Mouse (Mus musculus): ENCODE measurements at regions not wholly inside any gene's neighbourhood (a gene's known extent, or its start where the extent isn't known, plus 50 kb on each side); places are given as distances from the start of the nearest gene placed in this dataset.

GRCm38 (mm10) chr6:147951642-147952041 is 95.4 kb upstream of the Far2 start:
- in situ Hi-C loops (cut with MboI; ENCODE audit: low pct_ligation_motif_present, low pct_unique_long_range_greater_than_20kb, low sequenced_read_pairs) = no loop called here
- DNase-seq (ENCODE audit: extremely low read depth) = no peak
- Histone ChIP-seq H3K9ac (ENCODE audit: insufficient read depth, low read depth) (no peak overlapping the region), H3K36me3 (replicated peaks in 1 of 2; ENCODE audit: control insufficient read depth in 1 of 2, insufficient read depth in 1 of 2, low read length in 1 of 2) (no peaks in the 10 kb centered on the region), H3K4me1 (ENCODE audit: control insufficient read depth in 1 of 2, insufficient read depth in 2 of 2) (peaks cover 24 to 29% of the 10 kb centered on the region in 2 experiments), H3K4me2 (ENCODE audit: insufficient read depth, low read depth, poor library complexity, severe bottlenecking) (no peak overlapping the region), H3K27me3 (replicated peaks) (no peaks in the 10 kb centered on the region), H3K79me2 (replicated peaks; ENCODE audit: control insufficient read depth, extremely low read depth, insufficient read depth, poor library complexity, severe bottlenecking) (no peaks in the 10 kb centered on the region), H3K4me3 (replicated peaks in 1 of 3; ENCODE audit: low read depth in 2 of 3, low read length in 2 of 3, poor library complexity in 1 of 3) (no peak overlapping the region), H3K27ac (ENCODE audit: insufficient read depth, low read depth) (no peak overlapping the region), H3K9me3 (replicated peaks; ENCODE audit: low read length) (no peaks in the 10 kb centered on the region)
- dilution Hi-C loops (cut with MboI; ENCODE audit: extremely low pct_ligation_motif_present, extremely low pct_unique_long_range_greater_than_20kb, low sequenced_read_pairs) = no loop called here
- TF ChIP-seq GABPA (IDR thresholded peaks at IDR 0.05; ENCODE audit: insufficient replicate concordance, low read depth, low read length) = no peak
- TF ChIP-seq UBTF (IDR thresholded peaks at IDR 0.05; ENCODE audit: low read depth, low read length) = no peak
- no peak for TF ChIP-seq KAT2A (IDR thresholded peaks at IDR 0.05; ENCODE audit: insufficient replicate concordance, low read length)
- no peak for TF ChIP-seq SIN3A (IDR thresholded peaks at IDR 0.05; ENCODE audit: low read length)
- TF ChIP-seq TCF12 (IDR thresholded peaks at IDR 0.05; ENCODE audit: low read depth, low read length) = no peak

DNA sequence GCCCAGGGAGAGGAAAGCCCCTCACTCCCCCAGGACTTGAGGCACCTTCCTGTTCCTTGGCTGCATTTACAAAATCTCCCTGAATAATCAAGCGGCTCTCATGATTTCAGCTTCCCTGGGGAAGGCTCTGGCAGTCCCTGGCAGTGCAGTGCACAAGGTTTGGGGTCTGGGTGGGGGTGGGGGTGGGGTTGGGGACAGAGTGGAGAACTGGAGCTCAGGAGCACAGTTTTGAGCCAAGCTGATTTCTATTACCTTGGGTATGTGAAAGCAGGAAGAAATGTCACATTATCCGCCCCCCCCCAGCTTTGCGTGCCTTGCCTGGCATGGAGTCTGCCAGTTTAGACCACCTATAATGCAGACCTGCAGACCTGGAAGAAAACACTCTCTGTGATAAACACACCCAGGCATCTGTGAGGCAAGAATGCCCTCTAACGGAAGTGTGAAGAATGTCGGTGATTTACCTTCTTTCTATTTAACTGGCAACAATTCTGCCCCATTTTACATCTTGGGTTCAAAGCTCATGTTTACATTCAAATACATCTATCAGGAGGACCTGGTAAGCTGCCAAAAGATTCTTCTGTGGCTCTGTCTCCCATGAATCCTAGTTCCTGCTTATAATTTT is 93.9 kb upstream of the Far2 start:
- TF ChIP-seq RAD21 (IDR thresholded peaks at IDR 0.05; ENCODE audit: low read depth, low read length) (peak; percentile 84), CTCF (conservative IDR thresholded peaks at IDR 0.05 in 1 of 2, IDR thresholded peaks at IDR 0.05 in 1 of 2; ENCODE audit: low read depth in 2 of 2, low read length in 2 of 2) (peak in 1 of 2 experiments; percentile 73; a peak in 2 of 4 replicates), SMC3 (IDR thresholded peaks at IDR 0.05; ENCODE audit: low read depth, low read length) (peak; percentile 54), JUND (conservative IDR thresholded peaks at IDR 0.05; ENCODE audit: low read depth, low read length) (no peak)
- H3K4me1 ChIP-seq (ENCODE audit: control insufficient read depth in 1 of 2, insufficient read depth in 2 of 2) = peaks cover 24 to 29% of the 10 kb centered on the region in 2 experiments
- H3K4me2 ChIP-seq (ENCODE audit: insufficient read depth, low read depth, poor library complexity, severe bottlenecking) = peak overlapping the region; percentile 41; the same call in 1 of the 2 replicates
- H3K9ac ChIP-seq (ENCODE audit: insufficient read depth, low read depth) = no peak overlapping the region
- no peaks in the 10 kb centered on the region for H3K9me3 ChIP-seq (replicated peaks; ENCODE audit: low read length)
- DNase-seq (ENCODE audit: extremely low read depth) = peak; percentile 31
- H3K27me3 ChIP-seq (replicated peaks) = no peaks in the 10 kb centered on the region
- in situ Hi-C loops (cut with MboI; ENCODE audit: low pct_ligation_motif_present, low pct_unique_long_range_greater_than_20kb, low sequenced_read_pairs) (no loop called here), dilution Hi-C loops (cut with MboI; ENCODE audit: extremely low pct_ligation_motif_present, extremely low pct_unique_long_range_greater_than_20kb, low sequenced_read_pairs) (no loop called here)
- H3K36me3 ChIP-seq (replicated peaks in 1 of 2; ENCODE audit: control insufficient read depth in 1 of 2, insufficient read depth in 1 of 2, low read length in 1 of 2) = no peaks in the 10 kb centered on the region
- no peaks in the 10 kb centered on the region for H3K79me2 ChIP-seq (replicated peaks; ENCODE audit: control insufficient read depth, extremely low read depth, insufficient read depth, poor library complexity, severe bottlenecking)
- H3K27ac ChIP-seq (ENCODE audit: insufficient read depth, low read depth) = no peak overlapping the region
- no peak overlapping the region for H3K4me3 ChIP-seq (replicated peaks in 1 of 3; ENCODE audit: low read depth in 2 of 3, low read length in 2 of 3, poor library complexity in 1 of 3)

DNA sequence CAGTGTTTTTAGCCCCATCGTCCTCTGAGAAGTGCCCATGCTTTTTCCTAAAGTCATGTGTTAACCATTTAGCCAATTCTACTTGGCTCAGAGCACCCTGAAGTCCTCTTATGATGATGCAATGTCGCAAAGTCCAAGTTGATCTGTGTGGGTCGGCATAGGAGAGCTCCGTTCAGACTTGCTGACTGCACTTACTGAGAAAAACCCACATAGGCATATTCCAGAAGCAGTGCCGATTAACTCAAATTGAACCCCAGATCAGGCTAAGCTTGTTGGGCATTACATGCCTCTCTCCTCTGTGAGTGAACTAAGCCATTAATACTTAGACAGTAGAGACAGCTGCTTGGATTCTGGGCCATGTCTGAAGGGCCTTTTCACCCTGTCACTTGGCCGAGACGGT is 93.3 kb upstream of the Far2 start:
- peak overlapping the region; percentile 25; the same call in 1 of the 2 replicates for H3K27ac ChIP-seq (ENCODE audit: insufficient read depth, low read depth)
- no peak for DNase-seq (ENCODE audit: extremely low read depth)
- TF ChIP-seq ZMIZ1 (IDR thresholded peaks at IDR 0.05; ENCODE audit: low read depth, low read length) = no peak
- TF ChIP-seq SIN3A (IDR thresholded peaks at IDR 0.05; ENCODE audit: low read length) = no peak
- TF ChIP-seq MXI1 (IDR thresholded peaks at IDR 0.05; ENCODE audit: low read depth, low read length) = no peak
- TF ChIP-seq PAX5 (IDR thresholded peaks at IDR 0.05; ENCODE audit: low read length) = no peak
- TF ChIP-seq ZC3H11A (IDR thresholded peaks at IDR 0.05; ENCODE audit: low read depth, low read length) = no peak
- no peak for TF ChIP-seq CTCF (conservative IDR thresholded peaks at IDR 0.05 in 1 of 2, IDR thresholded peaks at IDR 0.05 in 1 of 2; ENCODE audit: low read depth in 2 of 2, low read length in 2 of 2)
- TF ChIP-seq ZKSCAN1 (IDR thresholded peaks at IDR 0.05; ENCODE audit: borderline replicate concordance, low read depth, low read length) = no peak
- TF ChIP-seq MEF2A (IDR thresholded peaks at IDR 0.05; ENCODE audit: borderline replicate concordance, low read depth, low read length) = no peak
- no peak for TF ChIP-seq USF2 (conservative IDR thresholded peaks at IDR 0.05; ENCODE audit: low read depth, low read length)
- no peaks in the 10 kb centered on the region for H3K27me3 ChIP-seq (replicated peaks)
- H3K4me2 ChIP-seq (ENCODE audit: insufficient read depth, low read depth, poor library complexity, severe bottlenecking) = peak overlapping the region; percentile 41; the same call in 1 of the 2 replicates
- no peak overlapping the region for H3K9ac ChIP-seq (ENCODE audit: insufficient read depth, low read depth)
- no peaks in the 10 kb centered on the region for H3K9me3 ChIP-seq (replicated peaks; ENCODE audit: low read length)
- no peaks in the 10 kb centered on the region for H3K36me3 ChIP-seq (replicated peaks in 1 of 2; ENCODE audit: control insufficient read depth in 1 of 2, insufficient read depth in 1 of 2, low read length in 1 of 2)
- H3K4me1 ChIP-seq (ENCODE audit: control insufficient read depth in 1 of 2, insufficient read depth in 2 of 2) = peaks cover 24 to 29% of the 10 kb centered on the region in 2 experiments
- no peak overlapping the region for H3K4me3 ChIP-seq (replicated peaks in 1 of 3; ENCODE audit: low read depth in 2 of 3, low read length in 2 of 3, poor library complexity in 1 of 3)
- in situ Hi-C loops (cut with MboI; ENCODE audit: low pct_ligation_motif_present, low pct_unique_long_range_greater_than_20kb, low sequenced_read_pairs) (no loop called here), dilution Hi-C loops (cut with MboI; ENCODE audit: extremely low pct_ligation_motif_present, extremely low pct_unique_long_range_greater_than_20kb, low sequenced_read_pairs) (no loop called here)
- no peaks in the 10 kb centered on the region for H3K79me2 ChIP-seq (replicated peaks; ENCODE audit: control insufficient read depth, extremely low read depth, insufficient read depth, poor library complexity, severe bottlenecking)

Measured in CH12.LX (cell line).